Mouse (Mus musculus): Measurements from ENCODE around the gene Ucp1.
"Not testable (repeated sequence)": the region's sequence is repeated elsewhere in the genome, so short reads cannot be mapped to it uniquely, and the experiment has no call there.

The Ucp1 gene

DNA sequence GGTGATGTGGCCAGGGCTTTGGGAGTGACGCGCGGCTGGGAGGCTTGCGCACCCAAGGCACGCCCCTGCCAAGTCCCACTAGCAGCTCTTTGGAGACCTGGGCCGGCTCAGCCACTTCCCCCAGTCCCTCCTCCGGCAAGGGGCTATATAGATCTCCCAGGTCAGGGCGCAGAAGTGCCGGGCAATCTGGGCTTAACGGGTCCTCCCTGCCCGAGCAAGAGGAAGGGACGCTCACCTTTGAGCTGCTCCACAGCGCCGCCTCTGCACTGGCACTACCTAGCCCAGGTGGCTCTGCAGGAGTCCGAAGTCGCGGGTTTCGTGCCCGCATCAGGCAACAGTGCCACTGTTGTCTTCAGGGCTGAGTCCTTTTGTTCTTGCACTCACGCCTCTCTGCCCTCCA lies at the start of gene Ucp1:
Gene Ucp1 (plus strand): TSS at position 177 of the 400 bp plus-strand sequence.
- DNase-seq: no peak

DNA sequence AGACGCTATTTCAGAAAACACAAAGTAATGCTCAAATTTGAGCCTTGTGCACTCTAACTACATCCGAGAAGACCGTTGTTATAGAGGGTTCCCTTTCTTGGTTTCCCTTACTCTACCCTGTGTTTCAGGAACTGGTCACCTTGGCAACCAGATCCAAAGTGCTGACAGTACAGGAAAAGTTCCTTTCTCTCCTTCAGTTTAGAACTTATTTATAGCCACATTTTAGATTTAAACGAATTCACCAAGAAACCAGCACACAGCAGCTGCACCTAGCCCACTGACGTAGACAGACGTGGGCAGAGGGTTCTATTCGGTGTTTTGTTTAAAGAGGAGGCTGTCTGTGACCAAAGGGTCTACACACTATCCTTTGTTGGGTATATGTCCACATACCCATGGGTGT lies 46.0 kb upstream of the Ucp1 start:
- DNase-seq: no peak

DNA sequence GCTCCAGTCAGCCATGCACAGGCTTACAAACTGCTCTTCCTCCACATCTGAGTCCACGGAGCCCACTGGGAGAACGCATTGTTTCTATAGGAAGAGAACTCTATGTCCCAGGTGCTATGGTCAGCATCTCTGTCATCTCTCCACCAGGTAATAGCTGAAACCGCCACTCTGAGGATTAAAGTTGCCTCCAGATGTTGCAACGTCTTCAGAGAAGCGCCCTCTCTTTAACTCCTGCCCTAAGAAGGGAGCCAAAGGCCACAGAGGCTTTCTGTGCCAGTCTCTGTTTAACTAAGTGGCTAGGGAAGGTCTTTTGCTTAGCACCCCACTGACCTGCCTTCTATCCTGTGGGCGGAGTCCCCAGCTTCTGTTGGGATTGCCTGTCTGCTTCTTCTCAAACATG lies 39.3 kb upstream of the Ucp1 start:
- DNase-seq: no peak

DNA sequence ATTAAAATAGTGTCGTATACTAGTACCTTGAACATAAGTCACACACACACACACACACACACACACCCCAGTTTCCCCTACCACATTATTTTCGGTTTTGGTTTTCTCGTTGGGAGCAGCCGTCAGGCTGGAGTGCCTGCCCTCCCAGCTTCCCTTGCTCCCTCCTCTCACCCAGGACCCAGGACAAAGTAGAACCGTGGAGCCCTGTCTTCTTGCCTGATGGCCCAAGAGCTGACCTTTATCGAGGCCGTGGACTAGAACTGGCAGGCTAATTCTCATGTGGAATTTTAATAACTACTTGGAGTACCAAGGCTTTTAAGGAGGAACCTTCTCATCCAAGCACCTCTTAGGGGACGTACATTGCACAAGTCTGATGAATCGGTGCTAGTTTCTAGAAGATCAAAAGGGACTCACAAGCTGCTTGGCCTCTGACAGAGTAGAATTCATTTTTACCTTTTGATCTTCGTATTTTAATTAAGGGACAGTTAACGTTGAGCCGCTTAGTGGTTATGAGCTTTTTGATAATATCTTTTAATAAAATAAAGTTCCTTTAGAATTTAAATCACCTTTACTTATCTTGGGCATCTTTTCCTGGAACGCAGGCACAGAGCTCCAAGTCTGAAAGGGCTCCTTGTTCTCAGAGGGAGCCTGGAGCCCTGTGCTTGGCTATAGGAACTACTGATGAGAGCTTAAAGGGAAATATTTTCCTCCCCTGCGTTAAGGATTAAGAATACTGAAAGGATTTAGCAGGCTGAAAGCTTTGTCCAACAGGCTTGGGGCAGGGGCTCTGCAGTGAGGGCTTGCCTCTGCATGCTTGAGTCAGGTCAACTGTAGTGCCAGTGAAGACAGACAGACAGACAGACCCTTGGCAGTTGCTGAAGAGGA lies 38.5 kb upstream of the Ucp1 start:
- no peak for DNase-seq

DNA sequence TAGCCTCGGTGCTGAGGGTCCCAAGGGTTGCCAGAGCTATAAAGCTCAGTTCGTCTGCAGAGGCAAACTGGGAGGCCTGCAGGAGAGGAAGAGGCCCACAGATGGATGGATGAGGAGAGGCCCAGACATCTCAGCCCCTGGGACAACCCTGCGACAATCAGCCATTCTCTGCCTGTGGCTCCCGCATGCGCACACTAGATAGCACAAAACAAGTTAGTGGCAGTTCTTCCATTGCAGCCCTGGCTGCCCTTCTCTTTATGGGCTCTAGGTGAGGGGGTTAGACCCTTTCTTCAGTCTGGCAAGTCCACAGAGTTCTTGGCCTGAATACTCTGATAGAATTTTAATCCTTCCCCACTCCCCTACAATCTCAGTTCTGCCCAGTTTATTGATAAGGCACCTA lies 37.4 kb upstream of the Ucp1 start:
- no peak for DNase-seq

DNA sequence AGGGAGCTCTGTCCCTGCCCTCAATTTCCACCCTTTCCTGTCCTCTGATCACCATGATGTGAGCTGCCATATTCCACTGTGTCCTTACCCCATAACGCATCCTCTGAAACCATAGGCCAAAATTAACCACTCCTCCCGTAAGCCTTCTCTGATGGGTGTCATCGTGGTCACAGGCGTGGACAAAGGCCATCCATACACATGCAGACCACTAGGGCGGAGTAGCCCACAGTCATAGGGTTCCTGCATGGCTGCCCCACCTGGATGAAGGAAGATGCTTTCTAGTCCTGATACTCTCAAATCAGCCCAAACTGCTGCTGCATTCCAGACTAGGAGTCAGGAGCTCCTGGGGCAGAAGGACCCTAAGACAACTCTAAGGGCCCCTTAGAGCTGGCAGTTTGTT lies 32.5 kb upstream of the Ucp1 start:
- DNase-seq: no peak

DNA sequence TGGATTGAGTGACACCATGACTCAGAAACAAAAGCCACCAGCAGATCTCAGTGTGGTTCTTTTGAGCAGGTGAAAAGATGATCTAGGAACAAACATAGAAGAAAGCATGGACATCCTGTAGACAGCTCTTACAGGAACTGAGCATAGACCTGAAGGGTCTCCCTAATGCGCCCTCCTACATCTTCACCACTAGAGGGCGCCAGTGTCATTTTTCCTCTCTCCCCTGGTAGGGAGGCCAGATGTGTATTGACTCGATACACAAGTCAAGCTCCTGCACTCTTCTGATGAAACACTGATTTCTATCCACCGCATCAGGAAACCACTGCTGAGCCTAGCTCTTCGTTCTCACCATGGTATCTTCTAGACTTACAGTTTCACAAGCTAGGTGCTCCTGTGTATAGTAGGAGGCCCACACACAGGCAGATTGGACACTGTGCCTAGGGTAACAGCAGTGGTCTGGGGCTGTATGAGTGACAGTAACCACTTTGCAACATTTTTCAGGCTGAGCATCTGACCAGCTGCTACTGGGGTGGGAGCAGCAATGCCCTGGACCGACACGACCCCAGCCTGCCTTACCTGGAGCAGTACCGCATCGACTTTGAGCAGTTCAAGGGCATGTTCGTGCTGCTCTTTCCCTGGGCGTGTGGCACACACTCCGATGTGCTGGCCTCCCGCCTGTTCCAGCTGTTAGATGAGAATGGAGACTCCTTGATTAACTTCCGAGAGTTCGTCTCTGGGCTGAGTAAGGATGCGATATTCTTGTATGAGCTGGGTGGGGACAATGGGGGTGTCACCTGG lies 29.5 kb upstream of the Ucp1 start:
- peak; percentile 75 for DNase-seq

DNA sequence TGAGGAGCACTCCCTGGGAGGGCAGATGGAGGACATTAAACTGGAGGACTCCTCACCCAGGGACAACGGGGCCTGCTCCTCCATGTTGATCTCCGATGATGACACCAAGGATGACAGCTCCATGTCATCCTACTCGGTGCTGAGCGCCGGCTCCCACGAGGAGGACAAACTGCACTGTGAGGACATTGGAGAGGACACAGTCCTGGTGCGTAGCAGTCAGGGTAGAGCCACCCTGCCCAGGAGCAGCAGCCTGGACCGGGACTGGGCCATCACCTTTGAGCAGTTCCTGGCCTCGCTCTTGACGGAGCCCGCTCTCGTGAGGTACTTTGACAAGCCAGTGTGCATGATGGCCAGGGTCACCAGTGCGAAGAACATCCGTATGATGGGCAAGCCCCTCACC lies 19.0 kb upstream of the Ucp1 start:
- no peak for DNase-seq

DNA sequence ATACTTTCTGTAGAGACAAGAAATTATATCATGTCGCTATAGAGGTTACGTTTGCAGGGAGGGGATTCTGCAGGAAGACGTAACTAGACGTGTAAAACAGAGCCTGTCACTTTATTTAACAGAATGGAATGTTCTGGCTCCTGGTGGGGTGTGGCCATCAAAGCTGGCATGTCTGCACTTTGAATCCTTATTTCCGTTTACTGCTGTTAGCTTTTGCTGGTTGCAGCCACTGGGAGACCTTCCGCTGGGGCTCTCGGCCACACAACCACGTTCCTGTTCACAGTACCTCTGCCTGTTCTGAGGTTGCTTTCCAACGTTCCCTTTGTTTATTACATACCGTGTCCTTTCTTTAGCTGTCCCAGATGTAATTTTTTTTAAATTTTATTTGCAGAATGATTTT lies 17.7 kb upstream of the Ucp1 start:
- peak; percentile 19 for DNase-seq

DNA sequence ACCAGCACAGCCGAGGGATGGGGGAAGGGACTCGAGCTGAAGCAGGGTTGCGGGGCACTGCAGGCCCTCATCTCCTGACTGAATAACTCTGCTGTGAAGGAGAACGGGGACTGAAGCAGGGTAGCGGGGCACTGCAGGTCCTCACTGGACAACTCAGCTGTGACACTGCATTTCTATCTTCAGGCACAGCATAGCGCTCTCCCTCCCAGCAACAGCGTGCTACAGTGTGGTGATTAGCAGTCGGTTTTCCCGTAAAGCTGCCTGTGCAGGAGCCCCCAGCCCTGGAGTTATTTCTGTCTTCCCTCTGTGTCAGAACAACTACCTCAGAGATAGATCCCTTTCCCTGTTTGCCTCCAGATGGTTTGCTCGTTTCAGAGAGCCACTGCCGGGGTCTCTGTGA lies 15.7 kb upstream of the Ucp1 start:
- DNase-seq: no peak

DNA sequence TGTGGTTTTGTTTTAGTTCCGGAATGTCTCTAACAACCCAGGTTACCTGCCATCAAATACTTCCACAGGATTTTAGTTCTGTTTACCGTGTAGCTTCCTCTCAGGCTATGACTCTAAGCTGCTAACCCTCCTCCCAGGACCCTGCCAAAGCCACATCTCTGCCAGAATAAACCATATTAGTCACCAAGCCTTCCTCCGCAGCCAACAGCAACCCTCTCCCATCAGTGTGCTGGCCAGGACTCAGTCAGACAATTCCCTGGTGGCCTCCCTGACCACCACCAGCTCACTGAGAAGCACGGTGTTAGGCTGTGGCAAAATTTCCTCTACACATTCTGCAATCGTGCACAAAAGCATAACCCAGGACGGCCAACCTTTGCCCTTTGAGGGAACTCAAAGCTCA lies 11.7 kb upstream of the Ucp1 start:
- no peak for DNase-seq

DNA sequence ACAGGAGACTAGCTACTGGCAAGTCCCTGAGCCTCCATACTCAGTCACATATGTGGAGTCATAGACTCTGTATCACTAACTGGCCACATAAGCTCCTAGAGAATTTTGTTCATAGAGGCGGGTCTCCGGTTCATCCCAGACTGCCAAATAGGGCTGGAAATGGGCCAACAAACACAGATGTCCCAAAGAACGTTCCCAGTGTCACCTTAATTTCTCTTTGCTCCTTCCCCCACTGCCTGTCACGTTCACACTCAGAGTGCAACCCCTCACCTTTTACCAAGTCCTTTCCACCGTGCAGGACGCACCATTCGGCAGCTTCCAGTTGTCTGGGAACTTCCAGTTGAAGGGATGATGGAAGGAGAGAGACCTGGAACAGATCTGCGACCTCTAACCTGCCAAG lies 4.8 kb upstream of the Ucp1 start:
- DNase-seq: no peak

DNA sequence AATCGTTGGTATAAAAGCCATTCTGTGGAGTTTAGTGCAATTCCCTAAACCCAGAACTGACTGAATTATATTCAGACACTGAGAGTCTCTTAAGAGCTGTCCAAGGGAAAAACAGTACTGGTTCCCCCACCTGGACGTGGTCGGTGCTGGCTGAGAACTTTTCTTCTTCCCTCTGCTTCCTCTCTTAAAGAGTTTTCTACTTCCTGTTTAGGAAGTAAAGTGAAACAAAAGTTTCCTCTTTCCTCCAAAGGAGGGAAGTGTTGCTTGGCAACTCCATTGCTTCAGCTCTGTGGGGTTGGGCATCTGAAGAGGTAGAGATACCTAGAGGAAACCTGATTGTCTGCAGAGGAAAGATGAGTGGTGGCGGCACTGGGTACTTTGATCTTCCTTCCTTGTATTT lies 7.2 kb downstream of the Ucp1 start:
- no peak for DNase-seq

DNA sequence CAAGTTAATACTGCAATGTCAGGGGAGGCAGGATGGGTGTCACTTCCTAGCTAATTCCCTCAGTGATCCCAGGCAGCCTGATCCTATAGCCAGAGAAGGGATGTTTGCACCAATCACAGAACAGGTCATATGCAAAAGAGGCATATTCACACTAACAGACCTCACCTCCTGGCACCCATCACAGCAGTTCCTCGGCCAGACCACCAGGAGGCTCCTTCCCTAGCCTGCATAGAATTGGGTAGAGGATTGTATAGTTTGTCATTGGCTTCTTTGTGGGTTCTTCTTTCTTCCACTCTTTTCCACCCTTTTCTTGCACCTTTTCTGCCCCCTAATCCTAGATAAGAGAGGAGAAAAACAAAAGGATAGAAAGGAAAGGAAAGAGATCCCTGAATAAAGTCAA lies 10.0 kb downstream of the Ucp1 start:
- peak; percentile 5 for DNase-seq

DNA sequence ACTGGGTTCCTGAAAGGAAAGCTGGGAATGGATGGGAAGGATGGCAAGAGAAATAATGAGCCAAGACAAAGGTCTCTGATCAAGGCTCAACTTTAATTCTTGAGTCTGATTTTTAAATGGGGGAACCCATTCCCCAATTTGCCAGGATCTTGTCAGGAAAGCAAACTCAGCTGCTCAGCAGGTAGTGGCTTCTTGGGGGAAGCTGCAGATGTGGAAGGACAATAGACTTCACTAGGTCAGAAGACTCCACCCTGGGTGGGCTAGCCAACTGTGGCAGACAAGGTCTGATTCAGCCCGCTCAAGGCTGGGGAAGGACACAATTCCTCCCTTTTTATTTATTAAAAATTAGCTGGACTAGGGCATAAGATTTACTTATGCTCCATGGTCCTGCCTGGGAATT lies 14.8 kb downstream of the Ucp1 start:
- no peak for DNase-seq

DNA sequence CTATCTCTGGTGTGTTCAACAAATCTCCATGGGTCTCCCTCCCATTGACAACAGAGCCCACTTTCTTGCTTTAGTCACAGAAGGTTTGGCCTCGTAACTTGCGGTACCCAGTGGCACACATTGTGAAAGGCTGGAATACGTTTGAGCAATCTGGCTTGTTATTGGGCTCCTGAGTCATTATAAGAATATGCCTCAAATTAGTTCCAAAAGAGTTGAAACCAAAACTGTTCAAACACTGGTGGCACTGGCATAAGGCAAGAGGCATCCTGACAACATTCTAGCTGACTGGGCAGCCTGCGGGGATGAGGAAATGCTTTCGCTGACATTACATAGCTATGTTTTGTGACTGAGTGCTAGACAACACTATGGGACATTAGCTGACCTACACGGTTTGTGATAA lies 19.7 kb downstream of the Ucp1 start:
- no peak for DNase-seq

DNA sequence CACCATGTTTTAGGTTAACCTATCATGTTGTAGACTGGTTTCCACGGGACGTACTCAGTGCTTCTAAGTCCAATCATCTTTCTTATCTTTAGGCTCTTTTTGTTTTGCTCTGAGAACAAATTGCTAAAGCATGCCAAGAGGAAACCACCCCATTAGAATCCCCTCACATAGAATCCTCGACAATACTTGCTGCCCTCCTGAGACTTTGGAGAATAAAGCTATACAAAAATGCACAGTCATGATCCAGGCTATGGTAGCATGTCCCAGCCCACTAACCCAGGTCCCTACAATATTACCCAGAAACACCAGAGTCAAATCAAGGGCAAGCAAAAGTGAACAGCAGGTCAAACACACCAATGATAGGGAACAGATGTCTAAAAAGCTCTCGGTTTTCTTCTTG lies 24.9 kb downstream of the Ucp1 start:
- DNase-seq: not testable (repeated sequence)

DNA sequence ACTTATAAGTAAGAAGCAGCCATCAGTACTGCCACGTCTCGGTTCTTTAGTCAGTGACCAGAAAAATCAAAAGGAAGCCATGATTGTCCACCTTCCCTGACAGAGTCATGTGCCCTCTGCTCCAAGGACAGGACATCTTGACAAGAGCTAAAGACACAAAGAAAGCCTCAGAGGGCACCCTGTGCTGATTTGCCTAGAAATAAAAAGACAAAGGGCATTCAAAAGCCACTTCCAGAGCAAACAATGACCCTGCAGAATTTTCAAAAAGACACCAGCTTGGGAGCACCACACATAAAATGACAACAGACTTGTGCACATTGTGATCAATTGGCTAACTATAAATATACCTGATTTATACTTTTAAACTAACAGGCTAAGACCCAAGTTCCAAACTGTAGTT lies 25.5 kb downstream of the Ucp1 start:
- DNase-seq: no peak

DNA sequence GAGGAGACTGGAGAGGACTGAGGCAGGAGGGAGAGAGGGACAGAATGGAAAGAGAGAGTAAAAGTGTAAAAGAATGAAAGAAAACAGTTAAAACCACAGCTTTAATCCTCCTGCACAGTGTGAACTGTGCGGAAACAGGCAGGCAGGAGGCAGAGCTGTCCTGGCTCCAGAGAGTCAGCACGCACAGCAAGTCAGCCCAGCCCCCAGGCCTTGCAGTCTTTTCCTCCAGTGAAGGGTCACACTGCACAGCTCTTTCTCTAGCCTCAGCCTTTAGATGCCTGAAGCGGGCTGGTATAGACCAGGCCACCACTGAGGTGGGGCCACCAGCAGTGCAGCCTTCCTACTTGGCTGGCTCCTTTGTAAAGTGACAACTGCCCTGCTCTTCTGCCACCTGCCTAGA lies 30.4 kb downstream of the Ucp1 start:
- DNase-seq: no peak

DNA sequence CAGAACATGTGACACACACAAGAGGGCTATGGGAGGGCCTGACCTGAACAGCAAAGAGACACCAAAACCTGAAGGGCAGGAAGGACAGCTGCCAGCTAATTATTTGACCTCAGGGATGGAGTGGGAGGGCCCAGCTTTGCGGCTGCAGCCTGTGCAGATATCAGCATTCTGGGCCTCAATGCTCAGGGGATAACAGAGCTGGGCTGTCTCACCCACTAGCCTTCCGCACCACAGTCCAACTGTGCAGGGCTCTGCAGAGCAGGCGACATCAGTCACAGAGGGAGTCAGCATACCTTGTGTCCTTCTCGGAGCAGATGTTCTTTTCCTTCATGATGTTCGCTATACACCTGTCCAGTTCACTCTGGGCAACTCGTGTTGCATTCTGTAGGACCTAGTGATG lies 32.2 kb downstream of the Ucp1 start:
- DNase-seq: no peak

DNA sequence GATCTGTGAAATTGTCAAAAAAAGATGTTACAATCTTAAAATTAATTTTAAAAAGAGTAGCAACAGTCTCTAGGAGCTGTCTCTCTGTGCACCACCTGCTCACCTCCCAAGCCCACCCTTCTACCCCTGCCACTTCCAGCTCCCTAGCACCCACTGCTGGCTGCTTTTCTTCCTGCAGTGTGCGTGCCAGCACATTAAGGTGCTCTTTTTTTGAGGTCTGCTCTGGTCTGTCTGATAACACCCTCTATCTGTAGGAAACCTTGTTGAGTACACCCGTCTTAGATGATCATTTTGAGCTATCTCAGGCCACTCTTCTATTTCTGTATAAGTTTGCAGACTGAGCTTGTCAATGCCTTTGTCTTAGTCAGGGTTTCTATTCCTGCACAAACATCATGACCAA lies 32.9 kb downstream of the Ucp1 start:
- no peak for DNase-seq

DNA sequence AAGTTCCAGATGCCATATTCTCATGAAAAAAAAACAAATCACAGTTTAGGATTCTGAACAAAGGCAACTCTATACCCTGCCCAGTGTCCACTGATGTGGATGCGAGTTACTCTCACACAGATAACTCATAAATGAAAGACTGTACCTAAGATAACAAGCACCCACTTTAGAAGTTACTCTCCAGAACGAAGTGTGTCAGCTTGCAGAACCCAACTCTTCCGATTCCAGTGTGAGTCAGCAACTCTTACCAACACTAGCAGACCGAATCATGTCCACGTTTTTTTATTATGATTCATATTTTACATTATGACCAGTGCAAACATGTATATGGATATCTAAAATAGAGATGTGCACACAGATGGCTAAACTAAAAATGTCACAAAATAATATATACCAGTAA lies 37.7 kb downstream of the Ucp1 start:
- no peak for DNase-seq

DNA sequence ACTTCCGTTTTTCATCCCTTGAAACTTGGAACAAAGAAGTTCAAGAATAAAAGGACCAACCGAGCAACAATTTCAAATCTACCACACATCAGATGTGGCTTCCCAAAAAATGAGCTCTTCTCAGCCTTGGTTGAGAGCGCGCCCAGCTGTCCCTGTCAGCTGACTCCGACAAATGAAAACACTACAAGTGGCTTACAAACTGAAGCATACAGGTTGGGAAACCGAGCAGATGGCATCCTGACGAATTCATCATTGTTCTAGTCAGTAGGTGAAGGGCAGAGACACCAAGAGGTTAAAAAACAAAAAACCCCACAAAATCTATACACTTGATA lies 41.4 kb downstream of the Ucp1 start:
- DNase-seq: peak; percentile 7

DNA sequence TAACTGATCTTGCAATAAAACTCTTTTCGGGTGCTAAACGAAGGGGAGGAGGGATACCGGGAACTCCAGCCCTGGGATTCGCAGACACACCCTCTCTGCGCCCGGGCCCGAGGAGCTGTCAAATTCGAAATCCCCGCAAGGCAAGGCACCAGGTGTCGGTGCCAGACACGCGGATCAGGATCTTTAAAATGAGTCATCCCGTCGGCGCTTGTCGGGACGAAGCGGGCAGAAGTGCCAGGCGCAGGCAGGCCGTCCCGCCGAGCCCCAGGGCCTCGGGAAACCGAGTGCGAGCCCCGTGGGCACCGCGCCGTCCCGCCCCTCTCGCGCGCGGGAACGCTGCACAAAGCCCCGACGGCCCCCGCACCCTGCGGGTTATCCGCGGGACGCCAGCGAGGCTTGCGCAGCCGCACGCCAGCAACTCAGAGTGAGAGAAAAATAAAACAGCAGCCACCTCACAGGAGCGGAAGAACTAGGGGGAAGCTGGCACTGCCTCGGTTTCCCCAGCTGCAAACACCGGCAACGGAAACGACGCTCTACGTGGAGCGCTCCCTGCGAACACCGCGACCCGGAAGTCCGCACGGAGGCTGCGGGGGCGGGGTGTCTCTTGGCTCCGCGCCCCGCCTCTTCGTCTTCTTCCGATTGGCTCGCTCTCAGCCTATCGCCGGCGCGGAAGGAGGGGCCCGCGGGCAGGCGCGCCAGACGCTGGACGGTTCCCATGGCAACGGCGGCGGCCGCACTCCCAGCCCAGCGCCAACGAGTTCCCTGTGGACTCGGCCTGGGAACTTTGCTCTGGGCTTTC lies 41.9 kb downstream of the Ucp1 start, which contains the start of gene Elmod2:
Gene Elmod2 (minus strand): TSS at position 588 of the 799 bp plus-strand sequence.
- peak; percentile 98 for DNase-seq
